ENCODE assay signal across 13 mouse cellular contexts in the genomic region with DNA sequence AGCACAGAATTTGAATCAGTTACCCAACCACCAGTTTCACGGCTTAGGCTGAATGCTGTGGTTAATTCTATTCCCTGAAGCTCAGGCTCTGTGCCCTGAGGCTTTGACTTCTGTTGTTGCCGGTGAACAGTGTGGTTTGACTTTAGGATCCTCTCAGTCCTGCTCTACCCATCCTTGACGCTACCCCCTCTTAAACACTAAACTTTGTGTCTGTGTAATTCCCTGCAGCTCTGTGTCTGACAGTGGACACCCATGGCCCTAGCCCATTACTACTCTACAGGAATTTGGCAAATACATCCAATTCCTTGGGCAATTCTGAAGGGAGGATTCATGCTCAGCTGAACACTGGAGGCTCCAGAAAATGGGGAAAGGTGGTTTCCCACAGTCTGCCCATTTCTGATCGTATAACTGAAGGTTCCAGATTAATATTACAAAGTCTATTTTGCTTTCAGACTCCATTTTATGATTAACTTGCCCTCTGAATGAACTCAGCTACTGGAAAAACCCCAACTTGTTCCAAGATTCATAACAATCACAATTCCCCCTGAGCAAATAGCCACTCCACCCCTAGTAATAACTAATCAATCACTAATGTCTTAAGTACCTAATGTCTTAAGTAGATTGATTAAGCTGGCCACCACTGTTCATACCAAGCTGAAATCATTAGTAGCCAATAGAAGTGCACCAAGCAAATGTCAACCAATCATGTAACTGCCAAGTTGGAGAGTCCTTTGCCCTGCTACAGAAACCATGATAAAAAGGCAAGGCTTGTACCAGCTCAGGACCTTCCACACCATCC.
"Had no signal": no experiment of that assay in that cellular context is flagged by ENCODE, and none has a peak within 500 bp of the region (broad histone marks: within the 10 kb centered on the region; RNA-seq: fewer than 3 reads in every experiment).

No protein-coding gene starts in this region.

- H3K9ac ChIP-seq: liver, embryonic 12.5 days; lung, embryonic 15.5 days; midbrain, embryonic 15.5 days; neural tube, embryonic 12.5 days; stomach, embryonic 15.5 days had no signal

- H3K9me3 ChIP-seq: limb, embryonic 10.5 days; liver, embryonic 12.5 days; lung, embryonic 15.5 days; midbrain, embryonic 15.5 days; neural tube, embryonic 12.5 days; stomach, embryonic 15.5 days had no signal

- H3K4me2 ChIP-seq: liver, embryonic 12.5 days; lung, embryonic 15.5 days; midbrain, embryonic 11.5 days; midbrain, embryonic 15.5 days; neural tube, embryonic 12.5 days; stomach, embryonic 15.5 days had no signal

- H3K36me3 ChIP-seq: limb, embryonic 10.5 days; liver, embryonic 12.5 days; lung, embryonic 15.5 days; midbrain, embryonic 15.5 days; neural tube, embryonic 12.5 days; stomach, embryonic 15.5 days had no signal

- ATAC-seq: hindbrain, embryonic 16.5 days; inflammation-experienced regulatory T-cells, adult 6 months; liver, embryonic 12.5 days; midbrain, embryonic 15.5 days had no signal

- H3K4me3 ChIP-seq: limb, embryonic 10.5 days; liver, embryonic 12.5 days; lung, embryonic 15.5 days; megakaryocyte, embryonic 14.5 days; midbrain, embryonic 15.5 days; neural tube, embryonic 12.5 days; stomach, embryonic 15.5 days had no signal

- H3K4me1 ChIP-seq: limb, embryonic 10.5 days; liver, embryonic 12.5 days; lung, embryonic 15.5 days; megakaryocyte, embryonic 14.5 days; midbrain, embryonic 15.5 days; neural tube, embryonic 12.5 days; stomach, embryonic 15.5 days had no signal

- H3K27me3 ChIP-seq: liver, embryonic 12.5 days; lung, embryonic 15.5 days; megakaryocyte, embryonic 14.5 days; midbrain, embryonic 15.5 days; neural tube, embryonic 12.5 days; stomach, embryonic 15.5 days had no signal

- DNase-seq: lung, postnatal 14 days; thymus, postnatal 36 days had no signal

- H3K27ac ChIP-seq: limb, embryonic 10.5 days; liver, embryonic 12.5 days; lung, embryonic 15.5 days; macrophage; midbrain, embryonic 15.5 days; neural tube, embryonic 12.5 days; stomach, embryonic 15.5 days had no signal
